Mouse (Mus musculus) kidney, embryonic 14.5 days (tissue): ENCODE data around the gene Hsd3b6. TPM values are rescaled to one million over a fixed set of nuclear protein-coding genes. Genes with fewer than 3 reads are reported as not detected.
"Not testable (repeated sequence)": the region's sequence is repeated elsewhere in the genome, so short reads cannot be mapped to it uniquely, and the experiment has no call there.

Source experiments
- ATAC-seq: fragments of 200-750 bp; cut with Nextera tagmentation; 2 replicates; pipeline ENCODE4 v1.8.0; 2017; ENCODE audit warnings: moderate number of reproducible peaks, mild to moderate bottlenecking, moderate TSS enrichment, moderate library complexity; ENCODE audit not compliant: low FRiP score, low TSS enrichment
- H3K27ac ChIP-seq: fragments of 300-500 bp; sonication (generic); 2 replicates; pipeline ENCODE4 v1.5.1; 2014; ENCODE audit warnings: low read depth, mild to moderate bottlenecking, low read length, moderate library complexity, mixed read lengths
- H3K27me3 ChIP-seq: fragments of 300-500 bp; sonication (generic); 2 replicates; pipeline ENCODE4 v1.6.1; 2014; ENCODE audit warnings: mild to moderate bottlenecking, low read length; ENCODE audit not compliant: control insufficient read depth, insufficient read depth
- H3K36me3 ChIP-seq: fragments of 300-500 bp; sonication (generic); 2 replicates; pipeline ENCODE4 v1.6.1; 2014; ENCODE audit warnings: low read length, mixed read lengths; ENCODE audit not compliant: control insufficient read depth, insufficient read depth
- H3K4me1 ChIP-seq: fragments of 300-500 bp; sonication (generic); 2 replicates; pipeline ENCODE4 v1.6.1; 2014; ENCODE audit warnings: low read length, mixed read lengths; ENCODE audit not compliant: control insufficient read depth, insufficient read depth
- H3K4me2 ChIP-seq: fragments of 300-500 bp; sonication (generic); replicated peaks from 2 replicates; pipeline ENCODE4 v1.6.1; 2014; ENCODE audit warnings: low read depth, mild to moderate bottlenecking, low read length
- H3K4me3 ChIP-seq: fragments of 300-500 bp; sonication (generic); 2 replicates; pipeline ENCODE4 v1.5.1; 2014; ENCODE audit warnings: mild to moderate bottlenecking, low read length
- H3K9ac ChIP-seq: fragments of 300-500 bp; sonication (generic); 2 replicates; pipeline ENCODE4 v1.6.1; 2014; ENCODE audit warnings: low read depth, mild to moderate bottlenecking, low read length, moderate library complexity
- H3K9me3 ChIP-seq: fragments of 300-500 bp; sonication (generic); 2 replicates; pipeline ENCODE4 v1.6.1; 2016; ENCODE audit warnings: low read length; ENCODE audit not compliant: control insufficient read depth
- WGBS: fragments of 180-500 bp; shearing (Covaris S2); extraction: QIAGEN DNeasy Blood & Tissue Kit; methylation state at CpG from one replicate; pipeline ENCODE4 v1.1.7; 2014; 5-methylcytosine and 5-hydroxymethylcytosine counted together
- polyA plus RNA-seq: library from polyadenylated mRNA; unstranded; fragments of >200 nt; fragmentation: Nextera tagmentation; extraction: Ambion mirVana; gene quantifications from 2 replicates; pipeline ENCODE4 v1.2.1, GENCODE M21; 2014

Hsd3b6 gene
- polyA plus RNA-seq, 1 experiment from 2014 or later: 1.6 TPM

DNA sequence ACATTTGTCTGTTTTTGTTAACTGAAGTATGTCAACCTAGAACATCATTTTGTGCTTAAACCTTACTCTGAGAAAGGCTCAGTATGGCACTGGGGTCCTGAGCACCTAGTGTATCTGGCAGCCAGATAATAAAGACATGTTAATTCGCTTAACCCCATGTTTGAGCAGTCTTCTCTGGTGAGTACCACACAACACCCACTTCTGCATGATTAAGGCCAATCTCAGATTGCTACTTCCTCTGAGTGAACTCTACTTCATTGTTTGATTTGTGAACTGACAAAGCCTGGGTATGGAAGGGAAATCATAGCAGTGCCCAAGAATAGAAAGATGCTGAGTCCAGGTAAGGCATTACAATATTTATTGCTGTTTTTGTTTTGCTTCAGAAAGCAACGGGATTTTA lies 37.6 kb upstream of the Hsd3b6 start:
- WGBS: 61% methylated on average over 2 of the region's 2 CpGs
- Histone ChIP-seq H3K4me1 (no peaks in the 10 kb centered on the region), H3K36me3 (no peaks in the 10 kb centered on the region), H3K27me3 (no peaks in the 10 kb centered on the region), H3K9me3 (no peaks in the 10 kb centered on the region), H3K4me2 (no peak overlapping the region), H3K4me3 (no peak overlapping the region), H3K27ac (no peak overlapping the region), H3K9ac (no peak overlapping the region)
- ATAC-seq: no peak

DNA sequence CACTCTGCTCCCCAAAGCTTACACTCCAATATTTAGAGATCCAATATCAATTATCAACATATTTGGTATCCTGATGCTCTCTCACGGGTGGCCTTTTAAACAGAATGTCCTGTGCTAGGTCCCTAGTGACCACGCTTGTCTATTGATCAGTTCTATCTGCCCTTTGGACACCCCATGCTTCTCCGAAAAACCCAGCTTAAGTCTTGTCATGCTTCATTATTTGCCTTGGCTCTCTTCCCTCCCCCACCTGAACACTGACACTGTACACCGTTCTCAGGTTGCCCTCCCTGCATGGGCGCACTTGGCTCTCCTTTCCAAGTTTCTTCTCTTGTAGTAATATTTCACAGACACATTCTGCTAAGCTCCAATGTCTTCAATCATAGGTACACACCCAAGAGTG lies 36.0 kb upstream of the Hsd3b6 start:
- ATAC-seq: no peak
- WGBS: 63% methylated on average over 5 of the region's 5 CpGs
- H3K27ac ChIP-seq: no peak overlapping the region
- no peak overlapping the region for H3K4me2 ChIP-seq
- H3K36me3 ChIP-seq: no peaks in the 10 kb centered on the region
- H3K4me1 ChIP-seq: no peaks in the 10 kb centered on the region
- H3K4me3 ChIP-seq: no peak overlapping the region
- H3K9me3 ChIP-seq: no peaks in the 10 kb centered on the region
- H3K9ac ChIP-seq: no peak overlapping the region
- no peaks in the 10 kb centered on the region for H3K27me3 ChIP-seq

DNA sequence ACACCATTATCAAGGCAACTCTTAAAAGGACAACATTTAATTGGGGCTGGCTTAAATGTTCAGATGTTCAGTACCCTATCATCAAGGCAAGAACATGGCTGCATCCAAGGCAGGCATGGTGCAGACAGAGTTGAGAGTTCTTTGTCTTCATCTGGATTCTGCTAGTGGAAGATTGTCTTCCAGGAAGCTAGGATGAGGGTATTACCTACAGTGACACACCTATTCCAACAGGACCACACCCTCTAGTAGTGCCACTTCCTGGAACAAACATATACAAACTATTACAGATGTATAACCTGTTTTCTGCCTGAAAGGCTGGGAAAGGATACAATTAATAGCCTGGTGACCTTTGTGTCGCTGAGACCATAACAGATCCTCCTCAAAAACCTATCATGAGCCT lies 34.7 kb upstream of the Hsd3b6 start:
- WGBS: 75% methylated on average over 1 of the region's 1 CpGs
- no peak for ATAC-seq

DNA sequence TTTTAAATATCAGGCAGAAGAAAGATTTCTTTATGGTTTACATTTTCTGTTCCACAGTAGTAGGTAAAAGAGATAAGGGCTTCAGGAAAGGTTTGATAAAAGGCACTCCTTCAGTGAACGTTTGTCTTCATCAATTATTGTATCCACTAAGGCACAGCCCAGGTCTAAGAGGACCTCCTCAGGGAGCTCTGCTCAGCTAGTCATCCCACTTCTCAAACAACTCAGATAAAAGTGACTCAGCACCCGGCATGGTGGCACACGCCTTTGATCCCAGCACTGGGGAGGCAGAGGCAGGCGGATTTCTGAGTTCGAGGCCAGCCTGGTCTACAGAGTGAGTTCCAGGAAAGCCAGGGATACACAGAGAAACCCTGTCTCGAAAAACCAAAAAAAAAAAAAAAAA lies 1.6 kb downstream of the Hsd3b6 start:
- H3K4me3 ChIP-seq, H3K9me3 ChIP-seq, H3K27me3 ChIP-seq, H3K4me1 ChIP-seq, H3K4me2 ChIP-seq, H3K9ac ChIP-seq, H3K36me3 ChIP-seq, ATAC-seq, H3K27ac ChIP-seq: not testable (repeated sequence)
- WGBS: 83% methylated on average over 6 of the region's 6 CpGs

More for the DNA sequence above, 34.7 kb upstream of the Hsd3b6 start:
- Histone ChIP-seq H3K9me3 (no peaks in the 10 kb centered on the region), H3K9ac (no peak overlapping the region), H3K27ac (no peak overlapping the region), H3K4me3 (no peak overlapping the region), H3K4me1 (no peaks in the 10 kb centered on the region), H3K27me3 (no peaks in the 10 kb centered on the region), H3K36me3 (no peaks in the 10 kb centered on the region), H3K4me2 (no peak overlapping the region)

DNA sequence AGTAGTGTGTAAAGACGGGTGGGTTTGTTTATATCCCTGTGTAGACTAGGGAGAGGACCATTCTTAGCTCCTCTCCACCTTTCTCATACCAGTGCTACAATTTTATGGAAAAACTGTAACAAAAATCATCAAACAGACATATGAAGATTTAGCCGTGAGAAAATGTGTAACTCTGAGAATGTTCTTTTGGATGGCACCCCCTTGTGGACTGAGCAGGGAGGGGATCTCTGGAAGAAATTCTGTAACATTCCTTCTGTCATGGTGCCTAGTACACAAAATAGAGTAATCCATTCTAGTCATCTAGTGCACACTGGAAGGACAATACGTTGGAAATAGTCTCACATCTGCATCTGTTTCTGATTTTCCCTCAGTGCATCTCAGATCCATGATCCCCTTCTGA lies 9.2 kb downstream of the Hsd3b6 start:
- H3K27me3 ChIP-seq, H3K9me3 ChIP-seq, H3K27ac ChIP-seq, ATAC-seq, H3K9ac ChIP-seq, H3K36me3 ChIP-seq, H3K4me1 ChIP-seq, H3K4me2 ChIP-seq, H3K4me3 ChIP-seq: not testable (repeated sequence)
- WGBS: 57% methylated on average over 3 of the region's 3 CpGs

DNA sequence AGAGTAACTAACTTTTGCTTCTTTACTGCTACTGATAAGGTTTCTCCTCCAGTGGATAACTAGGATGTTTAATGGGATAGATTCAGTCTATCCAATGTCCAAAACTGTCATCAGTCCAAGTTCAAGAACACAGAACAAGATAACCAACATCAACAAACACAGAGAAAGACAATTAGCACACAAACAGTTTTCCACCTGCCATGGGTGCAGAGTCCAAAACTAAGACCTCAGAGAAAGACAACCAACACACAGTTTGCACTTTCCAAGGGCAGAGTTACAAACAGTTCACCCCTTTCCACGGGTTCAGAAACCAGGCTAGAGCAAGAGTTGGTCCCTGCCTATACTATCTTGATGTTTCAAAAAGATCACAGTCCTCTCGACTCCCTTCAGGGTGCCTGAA lies 27.7 kb downstream of the Hsd3b6 start:
- H3K9me3 ChIP-seq: no peaks in the 10 kb centered on the region
- no peak overlapping the region for H3K4me2 ChIP-seq
- no peak overlapping the region for H3K27ac ChIP-seq
- H3K4me1 ChIP-seq: no peaks in the 10 kb centered on the region
- H3K36me3 ChIP-seq: no peaks in the 10 kb centered on the region
- H3K27me3 ChIP-seq: no peaks in the 10 kb centered on the region
- H3K9ac ChIP-seq: no peak overlapping the region
- no peak for ATAC-seq
- WGBS: 68% methylated on average over 2 of the region's 2 CpGs
- H3K4me3 ChIP-seq: no peak overlapping the region

DNA sequence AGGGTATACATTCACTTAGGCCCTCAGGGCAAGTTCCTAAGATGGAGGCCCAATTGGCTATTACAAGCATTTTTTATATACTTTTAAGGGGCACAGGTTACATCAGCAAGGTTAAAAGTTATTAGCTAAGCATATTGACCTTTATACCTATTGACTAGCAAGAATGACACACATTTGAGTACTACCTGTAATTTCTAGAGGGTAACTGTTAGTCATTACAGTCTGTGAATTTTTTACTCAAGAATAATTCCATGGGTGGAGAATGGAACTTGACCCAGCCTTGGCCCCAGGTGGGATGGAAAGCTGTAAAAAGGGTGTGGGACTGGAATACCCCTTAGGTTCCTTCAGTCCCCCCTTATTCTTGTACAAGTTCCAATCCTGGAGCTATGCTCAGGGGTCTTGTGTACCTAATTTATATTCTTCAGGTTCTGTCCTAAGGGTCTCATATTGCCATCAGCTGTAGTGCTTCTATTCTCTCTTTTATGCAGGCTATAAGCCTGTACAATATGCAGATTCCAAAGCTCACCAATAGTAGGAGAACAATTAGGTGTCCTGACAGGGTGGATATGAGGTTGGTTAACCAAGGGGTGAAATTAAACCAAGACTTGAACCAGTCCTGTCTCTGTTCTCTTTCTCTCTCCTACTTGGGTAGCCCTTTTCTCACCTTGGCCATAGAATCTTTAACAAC lies 31.9 kb downstream of the Hsd3b6 start:
- H3K4me1 ChIP-seq: no peaks in the 10 kb centered on the region
- H3K4me2 ChIP-seq: no peak overlapping the region
- no peak overlapping the region for H3K9ac ChIP-seq
- no peaks in the 10 kb centered on the region for H3K27me3 ChIP-seq
- no peaks in the 10 kb centered on the region for H3K36me3 ChIP-seq
- H3K27ac ChIP-seq: no peak overlapping the region
- no peak overlapping the region for H3K4me3 ChIP-seq
- H3K9me3 ChIP-seq: no peaks in the 10 kb centered on the region
- no peak for ATAC-seq

DNA sequence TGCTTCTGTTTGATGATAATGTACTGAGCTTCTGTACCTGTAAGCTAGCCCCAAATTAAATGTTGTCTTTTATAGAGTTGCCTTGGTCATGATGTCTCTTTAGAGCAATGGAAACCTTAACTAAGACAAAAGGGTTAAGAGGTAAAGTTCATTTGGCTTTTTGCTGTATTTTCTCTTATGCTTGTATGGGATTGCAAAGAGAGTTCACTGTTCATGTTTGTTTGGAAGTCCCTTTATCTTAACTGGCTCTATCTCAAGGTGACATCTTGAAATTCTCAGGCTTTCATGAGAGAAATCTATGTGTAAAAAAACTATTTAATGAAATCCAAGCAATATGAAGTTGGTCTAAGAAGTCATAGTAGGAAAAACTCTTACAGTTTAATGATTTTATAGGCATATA lies 33.3 kb downstream of the Hsd3b6 start:
- Histone ChIP-seq H3K36me3 (no peaks in the 10 kb centered on the region), H3K27me3 (no peaks in the 10 kb centered on the region), H3K4me1 (no peaks in the 10 kb centered on the region), H3K9ac (no peak overlapping the region), H3K4me3 (no peak overlapping the region), H3K4me2 (no peak overlapping the region), H3K9me3 (no peaks in the 10 kb centered on the region), H3K27ac (no peak overlapping the region)
- no peak for ATAC-seq

DNA sequence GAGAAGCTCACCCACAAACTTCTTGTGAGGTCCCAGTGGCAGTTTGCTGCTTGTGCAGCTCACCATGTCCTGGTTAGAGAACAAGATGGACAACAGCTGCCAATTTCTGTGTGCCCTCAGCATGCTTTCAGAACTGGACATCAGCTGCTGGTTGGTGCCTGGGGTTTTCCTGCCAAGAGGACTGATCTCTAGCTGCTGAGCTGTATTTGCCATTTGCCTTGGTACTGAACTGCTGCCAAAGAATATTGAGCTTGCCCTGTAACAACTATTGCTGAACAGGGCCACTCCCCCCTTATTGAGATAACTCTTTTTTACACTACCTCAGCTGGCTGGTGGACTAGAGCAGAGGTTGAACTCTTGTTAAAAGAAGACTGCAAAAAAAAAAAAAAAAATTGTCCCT lies 50.1 kb downstream of the Hsd3b6 start:
- Histone ChIP-seq H3K4me3 (no peak overlapping the region), H3K36me3 (no peaks in the 10 kb centered on the region), H3K9me3 (no peaks in the 10 kb centered on the region), H3K9ac (no peak overlapping the region), H3K4me2 (no peak overlapping the region), H3K4me1 (no peaks in the 10 kb centered on the region), H3K27ac (no peak overlapping the region), H3K27me3 (no peaks in the 10 kb centered on the region)
- no peak for ATAC-seq
